Mouse (Mus musculus) heart, adult 2 months (tissue): Measurements from ENCODE around the gene Tpst1. TPM values are rescaled to one million over a fixed set of nuclear protein-coding genes. Genes with fewer than 3 reads are reported as not detected.
A peak's percentile ranks its signal among the peaks of the same experiment; 100 is the strongest.
"Not testable (repeated sequence)": the region's sequence is repeated elsewhere in the genome, so short reads cannot be mapped to it uniquely, and the experiment has no call there.

Source experiments
- DNase-seq, 2 experiments: peaks; one replicate each; pipeline ENCODE4 v3.0.0; 2021
- H3K27ac ChIP-seq: fragments of 200-600 bp; 2 replicates; pipeline ENCODE4 v1.8.1; 2022
- H3K27me3 ChIP-seq: fragments of 200-500 bp; 2 replicates; pipeline ENCODE4 v1.6.1; 2012; ENCODE audit warnings: mild to moderate bottlenecking, low read length, inconsistent platforms, mixed read lengths; ENCODE audit not compliant: control insufficient read depth, insufficient read depth
- H3K36me3 ChIP-seq: fragments of 200-500 bp; 2 replicates; pipeline ENCODE4 v1.6.1; 2012; ENCODE audit warnings: low read length, inconsistent platforms; ENCODE audit not compliant: control insufficient read depth, insufficient read depth
- H3K4me1 ChIP-seq: fragments of 200-500 bp; 2 replicates; pipeline ENCODE4 v1.6.1; 2011; ENCODE audit warnings: low read length; ENCODE audit not compliant: control insufficient read depth, insufficient read depth
- H3K4me3 ChIP-seq: fragments of 200-600 bp; 2 replicates; pipeline ENCODE4 v1.8.1; 2022
- H3K79me2 ChIP-seq: fragments of 200-500 bp; replicated peaks from 2 replicates; pipeline ENCODE4 v1.6.1; 2012; ENCODE audit warnings: mild to moderate bottlenecking, inconsistent platforms, low read length, moderate library complexity, mixed read lengths; ENCODE audit not compliant: control insufficient read depth, insufficient read depth
- H3K9ac ChIP-seq: fragments of 200-500 bp; 2 replicates; pipeline ENCODE4 v1.6.1; 2012; ENCODE audit warnings: low read depth, mild to moderate bottlenecking, control low read depth, inconsistent platforms, low read length, mixed read lengths
- CTCF ChIP-seq: fragments of 200-600 bp; IDR thresholded peaks from 2 replicates; pipeline ENCODE4 v1.8.1; 2022; ENCODE audit warnings: antibody characterized with exemption, mild to moderate bottlenecking, moderate library complexity
- EP300 ChIP-seq: fragments of 200-500 bp; IDR thresholded peaks from 2 replicates; pipeline ENCODE4 v1.6.1; 2011; ENCODE audit warnings: low read depth, low read length, control low read depth; ENCODE audit not compliant: insufficient read depth
- POLR2A ChIP-seq: fragments of 200-500 bp; IDR thresholded peaks from 2 replicates; pipeline ENCODE4 v1.6.1; 2011; ENCODE audit warnings: mild to moderate bottlenecking, low read depth, low read length, control low read depth; ENCODE audit not compliant: insufficient read depth
- WGBS: fragments of 180-500 bp; shearing (Covaris S2); methylation state at CpG from one replicate; pipeline ENCODE4 v1.1.7; 2018; 5-methylcytosine and 5-hydroxymethylcytosine counted together
- intact Hi-C: fragments of 180-260 bp; cut with DNase I; formaldehyde crosslinking; loops from one replicate; pipeline ENCODE4 v1.15.1; 2025
- polyA plus RNA-seq: library from polyadenylated mRNA; depleted of rRNA; stranded (reverse); fragments of >200 nt; gene quantifications from 2 replicates; pipeline ENCODE4 v1.2.3, GENCODE M21; 2012
- total RNA-seq, 2 experiments: library from RNA; stranded (reverse); gene quantifications; 2 replicates each; pipeline ENCODE4 v1.2.3; 2021

The Tpst1 gene
- total and polyA plus RNA-seq, 3 experiments, result 7.4 to 10.1 (median 9.4) TPM

DNA sequence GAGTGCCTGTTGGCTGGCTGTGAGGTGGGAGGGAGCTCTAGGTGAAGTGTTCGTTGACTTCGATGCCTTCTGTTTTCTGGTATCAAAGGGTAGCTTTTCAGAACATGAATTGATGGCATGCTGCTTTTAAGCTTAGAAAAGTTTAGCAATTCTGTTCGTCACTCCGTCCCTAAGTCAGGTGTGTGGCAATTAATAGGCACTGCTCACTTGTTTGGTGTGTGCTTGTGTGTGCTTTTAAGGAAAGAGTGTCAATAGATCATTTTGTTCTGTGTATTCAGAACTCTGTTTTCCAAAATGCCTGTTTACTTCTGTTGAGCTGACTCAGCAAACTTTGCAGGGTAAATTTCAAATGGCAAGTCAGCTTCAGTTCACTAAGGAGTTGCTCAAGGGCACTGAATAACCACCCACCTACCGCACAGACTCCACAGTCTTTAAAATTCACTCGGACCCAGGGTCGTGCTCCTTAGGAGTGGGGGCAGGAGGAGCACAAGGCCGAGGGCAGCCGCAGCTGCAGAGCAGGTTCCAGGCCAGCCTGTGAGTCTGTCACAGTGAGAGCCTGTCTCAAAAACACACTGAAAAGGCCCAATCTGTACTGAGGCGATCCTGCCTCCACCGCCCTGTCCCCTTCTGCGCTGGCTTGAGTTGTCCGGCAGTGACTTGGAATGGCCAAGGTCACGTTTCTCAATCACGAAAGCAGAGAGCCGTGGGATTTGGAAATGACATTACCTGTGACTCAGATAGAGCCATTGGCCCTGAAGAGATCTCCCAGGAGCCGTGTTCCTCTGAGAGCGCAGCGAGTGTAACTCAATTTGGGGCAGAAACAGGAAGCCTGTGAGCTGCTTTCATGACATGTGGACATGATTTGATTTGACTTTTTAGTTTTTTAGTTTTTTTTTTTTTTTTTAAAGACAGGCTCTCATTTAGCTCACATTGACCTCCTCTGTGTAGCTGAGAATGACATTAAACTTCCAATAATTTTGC, 41.4 kb upstream of the Tpst1 start:
- TF ChIP-seq CTCF (no peak), POLR2A (no peak), EP300 (no peak)
- Histone ChIP-seq H3K27ac (no peak overlapping the region), H3K9ac (no peak overlapping the region), H3K36me3 (no peaks in the 10 kb centered on the region), H3K4me3 (no peak overlapping the region), H3K79me2 (no peaks in the 10 kb centered on the region; the same call in 1 of the 2 replicates), H3K27me3 (no peaks in the 10 kb centered on the region), H3K4me1 (no peaks in the 10 kb centered on the region)
- 91% methylated on average over 19 of the region's 19 CpGs for WGBS
- intact Hi-C loops, result no loop called here
- no peak for DNase-seq

DNA sequence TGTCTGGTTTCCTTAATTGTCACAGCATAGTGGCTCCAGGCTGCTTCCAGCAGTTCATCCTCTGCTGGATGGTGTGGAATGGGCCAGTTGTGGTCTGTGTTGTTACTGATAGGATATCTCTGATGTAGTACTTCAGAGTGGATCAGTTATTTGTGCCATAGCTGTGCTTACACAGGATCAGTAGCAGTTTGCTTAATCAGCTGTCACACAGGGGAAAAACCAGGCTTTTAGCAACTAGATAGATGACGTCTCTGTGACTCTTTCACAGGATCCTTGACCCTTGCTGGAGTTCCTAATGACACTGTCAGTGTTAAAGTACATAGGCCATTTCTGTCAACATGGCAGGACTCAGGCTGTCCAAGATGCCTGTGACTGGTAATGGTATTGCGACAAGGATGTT, 39.3 kb upstream of the Tpst1 start:
- Histone ChIP-seq H3K9ac (no peak overlapping the region), H3K27ac (no peak overlapping the region), H3K36me3 (no peaks in the 10 kb centered on the region), H3K79me2 (no peaks in the 10 kb centered on the region; the same call in 1 of the 2 replicates), H3K4me3 (no peak overlapping the region), H3K4me1 (no peaks in the 10 kb centered on the region), H3K27me3 (no peaks in the 10 kb centered on the region)
- 83% methylated on average over 2 of the region's 2 CpGs for WGBS
- intact Hi-C loops, result no loop called here
- TF ChIP-seq EP300 (no peak), CTCF (no peak), POLR2A (no peak)
- no peak for DNase-seq

DNA sequence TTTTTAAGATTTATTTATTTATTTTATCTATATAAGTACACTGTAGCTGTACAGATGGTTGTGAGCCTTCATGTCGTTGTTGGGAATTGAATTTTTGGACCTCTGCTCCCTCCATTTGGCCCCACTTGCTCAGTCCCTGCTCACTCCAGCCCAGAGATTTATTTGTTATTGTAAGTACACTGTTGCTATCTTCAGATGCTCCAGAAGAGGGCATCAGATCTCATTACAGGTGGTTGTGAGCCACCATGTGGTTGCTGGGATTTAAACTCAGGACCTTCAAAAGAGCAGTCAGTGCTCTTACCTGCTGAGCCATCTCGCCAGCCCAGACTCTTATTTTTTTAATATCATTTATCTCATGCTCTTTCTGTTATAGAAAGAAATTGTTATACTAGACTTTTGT, 36.8 kb upstream of the Tpst1 start:
- intact Hi-C loops, DNase-seq, H3K27me3 ChIP-seq, H3K9ac ChIP-seq, H3K79me2 ChIP-seq, H3K4me3 ChIP-seq, H3K36me3 ChIP-seq, H3K27ac ChIP-seq, H3K4me1 ChIP-seq: not testable (repeated sequence)
- peak; percentile 47 for TF ChIP-seq CTCF
- 77% methylated on average over 2 of the region's 2 CpGs for WGBS

DNA sequence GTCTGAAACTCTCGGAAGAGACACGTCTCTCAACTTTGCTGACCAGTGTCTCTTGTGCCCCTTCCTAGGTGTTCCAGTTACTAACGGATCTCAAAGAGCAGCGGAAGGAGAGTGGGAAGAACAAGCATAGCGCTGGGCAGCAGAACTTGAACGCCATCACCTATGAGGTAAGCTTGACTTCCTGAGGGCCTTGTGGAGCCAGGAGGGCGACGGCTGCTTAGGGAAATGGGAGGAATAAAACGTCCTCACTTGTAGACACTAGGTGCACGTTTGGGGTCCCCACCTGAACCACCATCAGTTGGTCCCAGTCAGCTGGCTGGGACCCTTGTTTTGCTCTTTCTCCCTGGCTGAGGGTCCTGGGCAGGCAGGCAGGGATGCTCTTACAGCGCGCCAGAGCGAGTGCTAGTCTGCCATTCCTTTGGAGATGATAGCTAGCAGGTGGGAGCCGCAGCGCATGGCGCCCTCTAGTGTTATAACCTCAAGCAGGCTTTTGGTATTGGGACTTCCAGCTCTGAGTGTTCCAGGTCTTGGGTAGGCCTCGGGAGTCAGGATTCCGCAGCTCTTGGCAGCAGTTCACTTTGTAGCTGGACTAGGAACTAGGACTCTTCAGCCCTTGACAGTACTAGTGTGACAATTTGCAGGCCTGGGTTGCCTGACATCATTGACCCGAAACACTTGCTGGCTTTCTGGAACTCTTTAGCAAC, 35.2 kb upstream of the Tpst1 start:
- Histone ChIP-seq H3K36me3 (no peaks in the 10 kb centered on the region), H3K27me3 (no peaks in the 10 kb centered on the region), H3K9ac (no peak overlapping the region), H3K4me1 (no peaks in the 10 kb centered on the region), H3K27ac (no peak overlapping the region), H3K4me3 (no peak overlapping the region), H3K79me2 (no peaks in the 10 kb centered on the region; the same call in 1 of the 2 replicates)
- TF ChIP-seq EP300, result 0 out of 2 replicates have a peak, but pooled peaks have one; percentile 41
- TF ChIP-seq POLR2A, result no peak
- TF ChIP-seq CTCF, result peak; percentile 89
- intact Hi-C loops, result loop anchor here (1.0 to 2.0 kb wide), 2 partner anchors 15 to 35 kb away; partner anchors contain the start of gene Gusb
- WGBS, result 55% methylated on average over 19 of the region's 19 CpGs
- DNase-seq, result peak; percentile 69 to 80

DNA sequence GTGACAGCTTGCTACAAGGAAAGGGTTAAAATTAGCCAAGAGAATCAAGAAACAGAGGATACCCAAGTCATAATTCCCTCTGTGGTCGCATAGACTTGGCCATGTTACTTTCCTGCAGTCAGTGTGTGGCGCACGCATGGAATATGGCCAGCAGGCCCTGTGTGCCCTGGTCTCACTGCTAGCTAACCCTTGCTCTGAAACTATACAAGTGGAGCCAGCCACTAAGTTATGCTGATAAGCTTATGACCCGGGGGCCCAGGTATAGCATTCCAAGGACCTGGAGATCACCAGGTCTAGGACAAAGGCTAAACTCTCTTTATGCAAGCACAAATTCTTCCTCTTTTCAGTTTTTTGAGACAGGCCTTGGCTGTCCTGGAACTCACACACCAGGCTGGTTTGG, 32.3 kb upstream of the Tpst1 start:
- intact Hi-C loops, result loop anchor here (5.0 kb wide), 1 partner anchor 37 kb away; no protein-coding TSS in a partner anchor
- no peak overlapping the region for H3K4me3 ChIP-seq
- no peaks in the 10 kb centered on the region; the same call in 1 of the 2 replicates for H3K4me1 ChIP-seq
- no peaks in the 10 kb centered on the region for H3K27me3 ChIP-seq
- no peaks in the 10 kb centered on the region for H3K79me2 ChIP-seq
- no peak overlapping the region for H3K9ac ChIP-seq
- no peak overlapping the region for H3K27ac ChIP-seq
- no peaks in the 10 kb centered on the region for H3K36me3 ChIP-seq
- no peak for TF ChIP-seq EP300
- no peak for TF ChIP-seq POLR2A
- no peak for TF ChIP-seq CTCF
- no peak for DNase-seq
- 95% methylated on average over 4 of the region's 4 CpGs for WGBS
